Mouse (Mus musculus) cerebellum, postnatal 4 days (tissue): Measurements from ENCODE around the gene Ccdc24.

ENCODE experiments used
- DNase-seq, 2 experiments: peaks; one replicate each; pipeline ENCODE4 v3.0.0; 2022; ENCODE audit warnings: low spot score in 2 of 2, mixed read lengths in 1 of 2

Ccdc24 gene

GRCm38 (mm10) chr4:117855146-117855545 lies 17.2 kb downstream of the Ccdc24 start:
- peak in 1 of 2 experiments; percentile 47 for DNase-seq

GRCm38 (mm10) chr4:117852152-117852868 lies 20.0 kb downstream of the Ccdc24 start:
- DNase-seq = no peak

DNA sequence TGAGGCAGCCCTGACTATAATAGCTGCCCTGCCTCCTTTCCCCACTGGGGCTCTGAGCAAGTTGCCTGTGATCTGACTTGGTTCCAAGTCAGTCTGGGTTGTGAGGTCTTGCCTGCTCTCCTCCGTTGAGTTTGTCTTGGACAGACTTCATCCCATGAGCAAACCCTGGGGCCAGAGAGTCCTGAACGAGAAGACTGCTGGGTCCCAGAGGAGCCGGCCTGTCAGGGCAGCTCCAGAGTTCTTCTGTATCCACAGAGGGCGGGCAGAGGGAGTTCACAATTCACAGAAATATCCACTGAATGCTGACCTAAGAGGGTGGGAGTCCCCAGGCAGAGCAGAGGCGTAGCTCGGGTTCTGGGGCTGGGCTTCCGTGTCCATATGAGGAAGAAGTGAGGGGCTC lies 21.5 kb downstream of the Ccdc24 start:
- no peak for DNase-seq

DNA sequence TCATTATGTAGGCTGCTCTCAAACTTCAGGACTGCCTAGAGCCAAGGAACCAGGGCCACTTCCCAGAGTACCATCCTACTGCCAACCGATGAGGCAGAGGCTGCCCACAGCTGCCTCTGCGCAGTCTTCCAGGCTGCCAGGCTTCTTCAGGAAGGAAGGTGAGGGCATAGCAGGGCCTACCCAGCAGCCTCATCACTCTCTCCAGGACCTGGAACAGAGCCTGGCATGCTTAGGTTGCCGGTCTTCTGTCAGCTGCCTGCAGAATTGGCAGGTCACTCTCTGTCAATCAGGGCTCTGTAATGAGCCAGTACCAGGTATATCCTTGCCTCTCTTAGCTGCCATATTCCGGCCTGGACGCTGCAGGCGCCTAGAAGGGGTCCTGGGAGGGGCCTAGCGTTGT lies 22.2 kb downstream of the Ccdc24 start:
- DNase-seq = no peak

DNA sequence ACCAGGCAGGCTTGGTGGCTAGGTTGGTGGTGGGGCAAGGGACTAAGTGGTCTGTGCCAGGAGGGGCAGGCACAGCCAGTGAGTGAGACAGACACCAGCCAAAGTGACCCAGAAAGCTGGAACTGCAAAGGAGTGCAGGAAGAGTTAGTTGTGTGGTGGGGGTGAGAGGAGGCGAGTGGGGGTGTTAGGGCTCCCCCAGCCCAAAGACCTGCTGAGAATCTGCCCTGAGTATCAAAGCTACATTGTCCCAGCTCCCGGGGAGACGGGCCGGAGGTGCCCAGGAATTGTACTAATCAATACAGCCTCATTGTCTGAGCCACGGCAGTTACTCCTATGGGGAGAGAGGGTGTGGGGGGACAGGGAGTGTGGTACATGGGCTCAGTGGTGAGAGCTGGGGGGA lies 22.9 kb downstream of the Ccdc24 start:
- DNase-seq = no peak

DNA sequence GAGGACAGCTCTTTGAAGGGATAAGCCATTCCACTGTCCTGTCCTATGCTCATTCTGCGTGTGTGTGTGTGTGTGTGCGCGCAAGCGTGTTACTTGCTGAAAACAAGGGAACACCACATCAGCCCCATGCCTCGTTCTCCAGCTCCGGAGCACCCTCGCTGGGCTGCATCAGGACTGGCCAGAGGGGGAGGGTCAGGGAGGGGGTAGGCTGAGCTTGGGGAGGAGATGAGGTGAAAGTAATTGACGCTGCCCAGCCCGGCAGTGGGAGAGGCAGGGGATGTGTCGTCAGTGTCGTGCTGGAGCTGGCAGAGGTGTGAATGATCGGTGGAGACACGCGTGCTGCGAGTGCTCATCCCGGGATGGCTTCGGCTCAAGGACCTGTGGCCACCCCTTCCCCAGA lies 23.3 kb downstream of the Ccdc24 start:
- DNase-seq = no peak

DNA sequence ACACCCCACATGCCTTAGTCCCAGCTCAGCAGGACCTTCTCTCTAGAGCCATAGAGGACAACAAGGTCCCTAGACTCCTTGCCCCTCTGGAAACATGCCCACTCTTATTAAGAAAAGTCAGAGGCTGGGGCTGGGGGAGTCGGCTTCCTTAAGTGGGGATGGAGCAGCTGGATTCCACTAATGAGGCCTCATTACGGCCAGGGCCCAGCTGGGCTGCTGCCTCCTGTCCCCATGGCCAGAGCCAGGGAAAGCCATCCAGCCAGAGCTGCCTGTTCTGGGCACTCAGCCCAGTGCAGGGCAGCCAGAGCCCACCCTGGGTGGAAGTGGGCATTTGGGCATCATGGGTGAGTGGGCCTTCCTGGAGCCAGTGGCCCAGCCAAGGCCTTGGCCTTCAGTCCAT lies 25.3 kb downstream of the Ccdc24 start:
- DNase-seq = peak in 1 of 2 experiments; percentile 70

DNA sequence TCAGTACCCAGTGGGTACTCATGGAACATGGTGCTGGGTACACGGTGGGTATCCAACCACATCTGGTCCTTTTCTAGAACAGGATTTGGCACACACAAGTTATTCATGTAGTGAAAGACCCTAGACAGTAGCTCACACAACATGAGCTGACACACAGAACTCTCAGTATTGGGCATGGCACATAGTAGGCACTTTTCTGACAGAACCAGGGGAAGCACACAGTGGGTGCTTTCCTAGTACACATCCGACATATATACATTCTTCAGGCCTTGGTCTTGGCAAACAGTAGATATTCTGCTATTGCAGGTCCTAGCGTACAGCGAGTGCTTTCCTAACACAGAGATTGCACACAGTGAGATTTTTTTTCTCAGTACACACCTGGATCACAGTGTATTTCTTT lies 26.1 kb downstream of the Ccdc24 start:
- no peak for DNase-seq

GRCm38 (mm10) chr4:117845316-117845715 lies 27.0 kb downstream of the Ccdc24 start:
- DNase-seq = peak in 1 of 2 experiments; percentile 44

DNA sequence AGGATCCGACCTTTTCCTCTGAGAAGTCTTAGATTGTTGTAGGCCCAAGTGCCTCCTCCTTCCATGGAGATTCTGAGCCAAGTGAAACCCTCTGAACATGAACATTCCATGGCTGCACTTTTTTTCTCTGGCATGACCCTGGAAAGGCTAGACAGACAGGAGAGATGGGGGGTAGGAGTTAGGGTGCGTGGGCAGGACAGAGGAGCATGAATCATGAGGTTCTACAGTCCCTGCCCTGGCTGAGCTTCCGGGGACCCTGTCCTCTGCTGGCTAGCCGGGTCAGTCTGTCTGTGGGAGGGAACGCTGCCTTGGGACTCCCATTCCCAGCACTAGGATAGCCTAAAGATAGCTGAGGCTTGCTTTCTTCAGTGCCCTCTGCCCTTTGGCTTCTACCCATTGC lies 27.9 kb downstream of the Ccdc24 start:
- no peak for DNase-seq

DNA sequence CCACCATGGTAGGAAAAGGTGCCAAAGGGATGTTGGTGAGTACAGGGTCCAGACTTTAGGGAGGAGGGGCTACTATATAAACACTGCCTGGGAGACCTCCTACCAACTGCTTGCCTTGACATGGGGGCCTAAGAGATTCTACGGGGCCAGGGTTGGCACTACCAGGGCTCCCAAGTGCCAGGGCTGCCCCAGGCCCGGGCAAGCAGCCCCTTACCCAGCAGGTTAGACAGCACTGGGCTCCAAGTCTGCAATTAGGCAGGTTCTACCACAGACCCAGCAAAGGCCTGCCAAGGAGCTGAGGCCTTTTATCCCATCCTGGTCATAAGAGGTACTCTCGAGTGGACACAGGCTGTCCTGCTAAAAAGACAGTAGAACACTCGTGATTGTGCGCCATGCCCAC lies 29.3 kb downstream of the Ccdc24 start:
- DNase-seq = no peak

GRCm38 (mm10) chr4:117841566-117841965 lies 30.8 kb downstream of the Ccdc24 start:
- DNase-seq = no peak

- DNase-seq = no peak
Measured at GRCm38 (mm10) chr4:117840821-117841220, 31.5 kb downstream of the Ccdc24 start.

- no peak for DNase-seq
Measured at GRCm38 (mm10) chr4:117839366-117839765, 33.0 kb downstream of the Ccdc24 start.

GRCm38 (mm10) chr4:117837271-117837670 lies 35.1 kb downstream of the Ccdc24 start:
- DNase-seq = no peak

DNA sequence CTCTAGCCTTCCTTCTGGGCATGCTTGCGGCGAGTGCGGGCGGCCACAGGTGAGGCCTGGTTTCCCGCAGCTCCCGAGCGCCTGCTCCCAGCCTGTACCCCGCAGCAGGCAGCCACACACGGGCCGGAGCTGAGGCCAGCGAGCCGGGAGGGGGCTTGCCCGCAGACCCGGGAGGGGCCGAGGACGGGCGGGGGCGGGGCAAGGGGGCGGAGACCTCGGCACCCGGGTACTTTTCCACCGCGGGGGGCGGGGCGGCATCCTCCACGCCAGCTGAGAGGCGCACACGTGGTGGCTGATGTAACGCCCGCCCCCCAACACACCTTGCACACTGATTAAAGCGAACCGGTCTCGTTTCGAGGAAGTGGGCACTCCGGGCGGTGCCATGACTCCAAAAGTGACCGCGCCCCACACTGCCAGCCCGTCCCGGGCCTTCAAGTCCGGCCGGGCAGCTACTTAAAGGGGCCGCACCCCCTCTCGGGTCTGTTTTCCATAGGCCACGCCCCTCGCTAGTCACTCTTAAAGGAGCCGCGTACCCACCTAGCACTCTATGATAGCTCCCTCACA lies 36.1 kb downstream of the Ccdc24 start:
- peak; percentile 72 to 85 for DNase-seq

DNA sequence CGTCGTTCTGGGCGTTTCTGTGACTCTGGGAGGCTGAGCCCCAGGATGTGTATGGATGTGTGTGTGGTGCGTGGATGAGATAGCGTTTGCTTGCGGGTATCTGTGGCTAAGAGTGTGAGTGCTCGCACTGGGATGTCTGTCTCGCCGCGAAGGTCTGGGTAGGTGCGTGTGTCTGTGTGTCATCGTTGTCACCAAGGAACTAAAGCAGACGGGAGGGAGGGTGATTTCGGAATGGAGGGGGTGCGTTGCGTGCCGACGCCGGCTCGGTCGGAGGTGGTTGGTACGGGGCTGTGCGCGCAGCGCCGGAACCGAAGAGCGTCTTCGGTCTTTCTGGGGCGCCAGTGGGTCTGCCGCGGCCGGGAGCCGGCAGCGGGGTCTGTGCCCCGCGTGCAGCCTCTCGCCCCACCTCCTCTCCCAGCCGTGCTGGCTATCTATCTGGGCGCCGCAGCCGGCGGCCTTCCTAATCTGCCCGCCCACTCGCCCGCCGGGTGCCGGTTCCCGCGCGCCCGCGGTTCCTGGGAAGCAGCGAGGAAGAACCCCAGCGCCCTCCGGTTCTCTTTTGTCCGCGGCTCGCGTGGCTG lies 36.7 kb downstream of the Ccdc24 start:
- DNase-seq = peak in 1 of 2 experiments; percentile 51

DNA sequence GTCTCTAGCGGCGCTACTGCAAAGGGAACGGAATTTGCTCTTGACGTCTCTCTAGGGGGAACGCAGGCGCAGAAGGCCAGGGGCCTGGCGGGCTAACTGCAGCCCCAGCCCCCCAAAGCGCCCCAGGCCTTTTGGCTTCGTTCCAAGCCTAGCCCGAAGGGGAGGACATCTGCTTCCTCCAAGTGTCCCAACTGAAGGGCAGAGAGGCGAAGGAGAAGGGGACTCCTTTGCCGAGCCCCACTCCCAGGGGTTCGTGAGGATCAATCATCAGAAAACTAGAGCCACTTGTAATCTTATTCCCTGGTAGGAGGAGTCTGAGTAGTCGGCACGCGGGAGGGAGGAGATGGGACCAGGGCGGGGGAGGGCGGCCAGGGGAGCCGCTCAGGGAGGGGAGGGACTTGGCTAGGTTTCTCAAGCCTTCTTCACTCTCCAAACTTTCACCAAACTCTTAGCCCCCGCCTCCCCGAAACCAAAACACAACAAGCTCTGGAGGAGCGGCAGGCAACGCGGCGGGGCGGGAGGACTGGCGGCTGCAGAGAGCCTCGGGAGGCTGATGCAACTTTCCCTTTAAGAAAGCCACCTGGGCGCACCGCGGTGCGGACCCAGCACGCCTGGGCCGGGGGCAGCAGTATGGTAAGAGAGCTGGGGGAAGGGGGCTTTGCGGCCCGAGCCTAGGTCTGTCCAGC lies 37.4 kb downstream of the Ccdc24 start:
- peak; percentile 38 to 60 for DNase-seq

DNA sequence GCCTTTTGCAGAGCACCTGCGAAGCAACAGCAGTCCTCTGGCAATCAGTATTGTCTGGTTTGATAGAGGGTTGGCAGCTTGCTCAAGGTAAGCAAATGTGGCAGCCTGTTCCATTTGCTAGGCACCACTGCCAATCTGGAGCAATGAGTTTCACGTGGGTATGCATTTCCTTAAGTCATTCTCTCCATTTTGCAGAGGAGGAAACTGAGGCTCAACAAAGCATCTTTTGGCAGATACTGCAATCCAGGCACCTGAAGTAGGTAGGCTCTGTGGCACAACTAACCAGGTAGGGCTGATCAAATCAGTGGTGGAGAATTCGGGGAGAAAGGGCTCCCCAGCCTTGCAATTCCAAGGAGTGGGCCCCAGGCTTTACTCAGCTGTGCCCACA lies 37.9 kb downstream of the Ccdc24 start, which contains the start of gene Slc6a9:
Slc6a9 (plus strand) TSS at position 50 of the 388 bp plus-strand sequence.
- no peak for DNase-seq

DNA sequence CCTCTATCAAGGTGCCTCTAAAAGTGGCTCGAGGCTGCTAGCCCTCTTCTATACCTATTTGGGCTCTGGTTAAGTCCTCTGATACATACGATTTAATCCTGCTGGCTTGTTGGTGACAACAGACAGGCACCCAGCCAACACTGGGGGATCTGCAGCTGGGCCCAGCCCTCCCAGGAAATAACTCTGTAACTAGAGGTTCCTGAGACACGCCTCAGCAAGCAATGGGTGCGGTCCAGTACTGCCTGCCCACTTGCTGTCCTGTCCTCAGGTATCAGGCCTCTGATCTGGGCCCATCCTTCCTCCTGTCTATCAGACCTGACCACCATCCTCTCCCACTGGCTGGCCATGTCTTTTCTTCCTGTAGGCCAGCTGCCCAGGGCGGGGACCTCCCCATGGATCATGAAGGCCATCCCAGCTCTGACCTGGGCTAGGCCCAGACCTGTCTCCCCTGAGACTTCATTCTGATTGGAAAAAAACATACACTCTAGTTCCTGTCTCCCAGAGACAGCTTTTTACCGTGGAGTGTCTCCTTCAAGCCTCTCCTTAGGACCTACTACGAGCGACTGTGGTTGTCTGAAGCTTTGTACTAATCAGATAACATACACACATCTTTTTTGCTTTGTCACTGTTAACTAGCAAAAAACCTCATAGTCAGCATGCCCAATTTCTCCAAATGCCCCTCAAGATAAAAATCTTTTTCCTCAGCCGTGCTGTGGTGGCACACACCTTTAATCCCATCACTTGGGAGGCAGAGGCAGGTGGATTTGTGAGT lies 40.3 kb downstream of the Ccdc24 start:
- DNase-seq = no peak

DNA sequence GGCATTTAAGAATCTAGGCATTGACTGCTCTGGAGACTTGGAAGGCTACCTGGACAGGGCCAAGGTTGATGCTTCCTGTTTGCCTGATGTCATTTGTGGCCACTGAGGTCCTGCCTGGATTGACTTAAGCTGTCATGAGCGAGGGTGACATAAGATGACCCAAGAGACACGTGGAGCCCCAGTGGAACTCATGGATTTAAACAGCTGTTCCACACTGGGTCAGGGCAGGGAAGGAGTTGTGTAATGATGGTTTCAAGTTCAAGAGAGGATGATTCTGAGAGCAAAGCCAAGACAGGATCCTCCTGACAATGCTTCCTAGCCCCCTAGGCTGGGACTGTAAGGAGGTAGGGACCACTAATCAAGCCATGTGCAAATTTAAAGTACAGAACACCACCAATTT lies 40.9 kb downstream of the Ccdc24 start:
- no peak for DNase-seq

- DNase-seq = no peak
Measured at GRCm38 (mm10) chr4:117830801-117831200, 41.6 kb downstream of the Ccdc24 start.
